Mouse (Mus musculus) R1 (cell line): ENCODE data around the gene Tmem86a.

Experiments used
- DNase-seq: peaks from one replicate; pipeline ENCODE4 v3.0.0-alpha.2; 2018; ENCODE audit warnings: low read depth, low spot score

Gene Tmem86a

GRCm38 (mm10) chr7:47027520-47027919 is 22.9 kb upstream of the Tmem86a start:
- no peak for DNase-seq

GRCm38 (mm10) chr7:47030517-47031193 is 19.7 kb upstream of the Tmem86a start:
- no peak for DNase-seq

DNA sequence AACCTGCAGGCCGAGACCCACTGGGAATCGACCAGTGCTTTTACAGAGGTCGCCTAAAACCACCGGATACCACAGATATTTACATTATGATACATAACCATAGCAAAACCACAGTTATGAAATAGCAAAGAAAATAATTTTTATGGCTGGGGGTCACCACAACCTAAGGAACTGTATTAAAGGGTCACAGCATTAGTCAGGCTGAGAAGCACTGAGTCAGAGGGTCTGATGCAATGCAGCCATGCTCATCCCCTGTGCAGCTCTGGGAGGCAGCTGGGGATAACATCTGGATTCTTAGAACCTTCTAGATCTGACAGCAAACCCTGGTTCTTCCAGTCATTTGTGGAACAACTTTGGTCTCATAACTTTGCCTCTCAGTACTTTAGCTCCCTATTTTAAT is 19.0 kb upstream of the Tmem86a start:
- no peak for DNase-seq

DNA sequence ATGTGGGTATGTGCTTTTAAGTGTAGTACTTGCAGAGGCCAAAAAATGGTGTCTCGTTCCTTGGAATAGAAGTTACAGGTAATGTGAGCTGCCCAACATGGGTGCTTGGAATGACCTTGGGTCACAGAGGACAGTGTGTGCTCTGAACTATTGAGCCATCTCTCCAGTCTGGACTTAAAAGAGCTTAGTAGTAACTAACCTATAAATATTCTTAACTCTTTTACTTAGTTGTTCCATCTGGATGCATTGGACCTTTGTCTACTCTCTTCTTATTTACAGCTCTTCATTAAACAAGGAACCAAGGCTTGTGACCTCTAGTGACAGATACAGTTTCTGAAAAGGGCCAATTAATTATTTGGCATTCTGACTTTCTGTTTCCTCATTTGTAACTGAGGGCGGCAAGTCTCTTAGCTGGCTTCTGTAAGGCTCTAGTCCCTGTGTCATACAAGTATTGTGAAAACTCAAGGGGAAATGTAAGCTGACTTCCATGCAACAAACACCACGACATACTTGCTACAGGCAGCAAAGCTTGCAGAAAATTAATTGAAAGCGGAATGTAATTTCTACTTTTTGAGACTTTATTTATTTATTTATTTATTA is 15.5 kb upstream of the Tmem86a start:
- DNase-seq: no peak

DNA sequence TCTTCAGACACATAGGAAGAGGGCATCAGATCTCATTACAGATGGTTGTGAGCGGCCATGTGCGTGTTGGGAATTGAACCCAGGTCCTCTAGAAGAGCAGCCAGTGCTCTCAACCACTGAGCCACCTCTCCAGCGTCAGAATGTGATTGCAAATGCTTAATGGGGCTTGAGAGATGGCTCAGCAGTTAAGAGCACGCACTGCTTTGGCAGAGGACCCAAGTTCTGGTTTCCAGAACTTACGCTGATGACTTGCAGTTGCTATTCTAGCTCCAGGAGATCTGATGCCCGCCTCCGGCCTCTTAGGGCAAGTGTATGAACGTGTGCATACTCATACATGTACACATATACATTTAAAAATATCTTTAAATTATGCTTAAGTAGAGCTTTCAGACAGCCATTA is 15.0 kb upstream of the Tmem86a start:
- no peak for DNase-seq

DNA sequence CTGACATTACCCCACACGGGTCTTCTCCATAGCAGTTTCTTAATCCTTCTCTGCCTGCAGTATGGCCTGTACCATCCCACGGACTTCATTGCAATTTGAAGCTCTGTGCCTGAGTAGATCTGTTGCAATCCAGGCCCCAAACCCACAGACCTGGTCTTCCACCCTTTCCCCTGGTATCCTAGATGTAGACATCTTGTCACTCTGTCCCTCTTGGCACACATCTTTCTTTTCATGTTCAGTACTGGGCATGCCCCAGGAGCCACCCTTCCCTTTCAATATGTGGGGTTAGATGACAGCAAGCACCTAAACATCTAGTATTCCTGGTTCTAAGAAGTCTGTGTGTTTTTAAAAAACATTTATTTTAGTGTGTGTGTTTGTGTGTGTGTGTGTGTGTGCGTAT is 8.7 kb upstream of the Tmem86a start:
- no peak for DNase-seq

DNA sequence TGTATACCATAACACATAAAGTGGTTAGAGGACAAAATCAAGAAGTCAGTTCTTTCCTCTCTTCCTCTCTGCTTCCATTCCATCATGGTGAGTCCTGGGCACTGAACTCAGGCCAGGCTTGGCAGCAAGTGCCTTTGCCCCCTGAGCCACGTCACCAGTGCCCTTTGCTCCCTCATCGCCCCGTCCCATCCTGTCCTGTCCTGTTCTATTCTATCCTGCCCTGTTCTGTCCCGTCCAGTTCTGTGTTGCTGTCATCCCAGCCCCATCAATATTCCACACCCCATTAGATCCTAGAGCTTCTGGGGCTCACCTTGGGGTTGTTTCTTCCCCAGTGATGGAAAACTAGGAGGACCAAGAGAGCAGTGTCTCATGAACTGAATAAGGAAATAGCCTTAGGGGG is 8.3 kb upstream of the Tmem86a start:
- no peak for DNase-seq

- no peak for DNase-seq
Measured at GRCm38 (mm10) chr7:47042823-47043490, 7.4 kb upstream of the Tmem86a start.

GRCm38 (mm10) chr7:47050766-47051165 is 365 bp downstream of the Tmem86a start:
- DNase-seq: peak; percentile 45

- no peak for DNase-seq
Measured at GRCm38 (mm10) chr7:47051404-47052151, 1.2 kb downstream of the Tmem86a start.

- no peak for DNase-seq
Measured at GRCm38 (mm10) chr7:47052276-47052675, 1.9 kb downstream of the Tmem86a start.

GRCm38 (mm10) chr7:47053287-47053686 is 2.9 kb downstream of the Tmem86a start:
- peak; percentile 6 for DNase-seq

DNA sequence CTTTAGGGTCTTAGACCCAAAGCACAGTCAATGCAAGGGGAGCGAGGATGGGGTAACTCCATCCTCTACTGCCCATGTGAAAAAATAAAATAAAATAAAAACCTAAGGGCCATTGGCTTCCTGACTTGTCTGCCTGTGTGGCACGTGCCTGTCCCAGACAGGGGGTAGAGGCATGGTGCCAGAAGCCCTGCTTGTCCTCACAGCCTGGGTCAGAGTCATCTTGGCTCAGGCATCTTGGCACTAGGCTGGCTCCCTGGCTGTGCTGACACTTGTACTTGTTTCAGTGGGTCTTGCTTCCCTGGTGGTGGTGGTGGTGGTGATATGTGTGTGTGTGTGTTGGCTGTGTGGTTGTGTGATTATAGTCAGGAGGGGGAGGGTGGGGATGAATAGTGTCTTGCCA is 4.3 kb downstream of the Tmem86a start:
- no peak for DNase-seq

DNA sequence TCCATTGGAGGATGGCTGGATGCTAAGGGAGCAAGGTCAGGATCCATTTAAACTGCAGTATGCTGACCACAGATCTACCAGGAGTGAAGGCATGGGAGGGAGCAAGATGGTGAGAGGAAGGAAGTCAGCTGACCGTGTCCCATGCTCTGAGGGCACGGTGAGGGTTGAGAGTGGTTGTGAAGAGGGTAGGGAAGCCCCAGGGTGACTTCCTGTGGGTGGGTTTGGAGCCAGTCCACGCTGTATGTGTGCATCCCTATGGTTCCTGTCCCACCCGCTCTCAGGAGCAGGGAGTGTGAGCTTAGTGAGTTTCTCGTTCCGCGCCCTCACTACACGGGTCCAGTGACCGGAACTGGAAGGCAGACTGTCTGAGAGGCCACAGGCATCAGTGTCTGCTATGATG is 5.3 kb downstream of the Tmem86a start:
- no peak for DNase-seq

- DNase-seq: no peak
Measured at GRCm38 (mm10) chr7:47056273-47056672, 5.9 kb downstream of the Tmem86a start.

DNA sequence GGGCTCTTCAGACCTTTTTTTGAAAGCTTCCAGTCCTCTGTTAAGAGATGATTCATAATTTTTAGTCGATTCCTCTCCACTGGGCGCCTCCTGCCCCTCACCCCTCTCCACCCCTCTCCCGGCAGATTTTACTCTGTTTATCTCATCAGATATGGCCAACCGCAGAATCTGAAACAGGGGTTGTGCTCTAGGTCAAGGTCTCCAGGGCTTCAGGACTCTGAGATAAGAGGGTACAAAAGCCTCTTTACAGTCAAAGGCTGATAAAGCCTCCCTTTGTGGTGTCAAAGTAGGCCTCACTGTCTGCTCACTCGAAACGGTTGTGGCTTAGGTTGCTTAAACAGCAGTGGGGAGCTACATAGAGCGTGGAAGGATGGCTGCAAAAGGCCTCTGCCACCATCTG is 8.9 kb downstream of the Tmem86a start:
- no peak for DNase-seq

- no peak for DNase-seq
Measured at GRCm38 (mm10) chr7:47061560-47061959, 11.2 kb downstream of the Tmem86a start.

- DNase-seq: no peak
Measured at GRCm38 (mm10) chr7:47066942-47067341, 16.5 kb downstream of the Tmem86a start.

DNA sequence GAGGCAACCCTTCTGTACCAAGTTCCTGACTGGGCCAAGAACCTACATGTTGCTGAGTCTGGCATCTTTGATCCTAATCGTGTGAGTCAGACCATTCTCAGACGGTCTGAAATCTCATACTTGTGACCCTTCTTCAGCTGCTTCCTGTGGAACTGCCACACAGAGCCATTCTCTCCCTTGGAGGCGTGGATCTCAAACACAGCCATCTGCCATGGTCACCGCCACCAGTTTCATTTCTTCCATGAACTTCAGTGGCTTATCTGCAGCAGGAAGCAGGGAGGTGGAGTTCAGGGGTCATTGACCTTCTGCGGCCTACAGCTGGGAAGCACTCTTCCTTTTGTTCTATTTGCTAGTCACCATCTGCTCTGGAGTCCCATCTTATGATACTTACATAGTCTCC is 17.5 kb downstream of the Tmem86a start:
- DNase-seq: no peak

- DNase-seq: peak; percentile 25
Measured at GRCm38 (mm10) chr7:47072551-47072950, 22.1 kb downstream of the Tmem86a start.

GRCm38 (mm10) chr7:47073536-47074521 is 23.4 kb downstream of the Tmem86a start:
- DNase-seq: no peak
